Mouse (Mus musculus) lung, adult 18-20 months (tissue): Measurements from ENCODE around the gene Ccnf.

Experiments
- DNase-seq, 2 experiments: peaks; one replicate each; pipeline ENCODE4 v3.0.0; 2022; ENCODE audit warnings: mixed read lengths in 2 of 2

Ccnf gene

GRCm38 (mm10) chr17:24222653-24223052 lies 28.6 kb downstream of the Ccnf start:
- DNase-seq = no peak

GRCm38 (mm10) chr17:24220435-24221411 lies 30.6 kb downstream of the Ccnf start, which contains the start of gene Tedc2:
TSS of gene Tedc2 (minus strand) at chr17:24220851.
- DNase-seq = peak; percentile 97 to 98

- no peak for DNase-seq
Observed at GRCm38 (mm10) chr17:24216836-24217235, 34.4 kb downstream of the Ccnf start.

GRCm38 (mm10) chr17:24213186-24213585 lies 38.1 kb downstream of the Ccnf start:
- peak in 1 of 2 experiments; percentile 37 for DNase-seq

GRCm38 (mm10) chr17:24212441-24213018 lies 38.8 kb downstream of the Ccnf start:
- DNase-seq = peak in 1 of 2 experiments; percentile 86

- DNase-seq = peak in 1 of 2 experiments; percentile 76
Observed at GRCm38 (mm10) chr17:24211631-24212440, 39.4 kb downstream of the Ccnf start.

- DNase-seq = no peak
Observed at GRCm38 (mm10) chr17:24210591-24210990, 40.7 kb downstream of the Ccnf start.

GRCm38 (mm10) chr17:24209916-24210240 lies 41.4 kb downstream of the Ccnf start:
- no peak for DNase-seq

GRCm38 (mm10) chr17:24209043-24209915 lies 42.0 kb downstream of the Ccnf start, which contains the start of gene Ntn3:
TSS of gene Ntn3 (minus strand) at chr17:24209531.
- peak; percentile 52 to 56 for DNase-seq

- no peak for DNase-seq
Observed at GRCm38 (mm10) chr17:24208641-24209042, 42.6 kb downstream of the Ccnf start.

- DNase-seq = no peak
Observed at GRCm38 (mm10) chr17:24207768-24208640, 43.3 kb downstream of the Ccnf start.

GRCm38 (mm10) chr17:24206451-24207351 lies 44.6 kb downstream of the Ccnf start:
- peak; percentile 54 to 63 for DNase-seq

GRCm38 (mm10) chr17:24205908-24206361 lies 45.3 kb downstream of the Ccnf start:
- peak; percentile 48 for DNase-seq

- DNase-seq = peak; percentile 91 to 95
Observed at GRCm38 (mm10) chr17:24205284-24205888, 45.9 kb downstream of the Ccnf start, which contains the start of gene Tbc1d24. TSS of gene Tbc1d24 (minus strand) at chr17:24205562.

GRCm38 (mm10) chr17:24204846-24205245 lies 46.4 kb downstream of the Ccnf start:
- DNase-seq = no peak

GRCm38 (mm10) chr17:24203611-24204534 lies 47.4 kb downstream of the Ccnf start:
- no peak for DNase-seq

GRCm38 (mm10) chr17:24203068-24203467 lies 48.2 kb downstream of the Ccnf start:
- DNase-seq = no peak

GRCm38 (mm10) chr17:24201092-24201491 lies 50.2 kb downstream of the Ccnf start:
- DNase-seq = no peak
